Comparison of ENCODE assay signal across 12 mouse cellular contexts in genomic region chrX:57692506-57692905, GRCm38 (mm10).
A peak's percentile ranks its signal among the peaks of the same experiment; 100 is the strongest.
DNase-seq lines count a peak whose midpoint lies in the region; ATAC-seq and TF ChIP-seq lines count a peak whose summit lies in the region.
"Had no signal": no experiment of that assay in that cellular context is flagged by ENCODE, and none has a peak within 500 bp of the region (broad histone marks: within the 10 kb centered on the region; RNA-seq: fewer than 3 reads in every experiment).

No protein-coding gene starts in this region.

- intact Hi-C loops in gastrocnemius, postnatal 14 days (cut with DNase I; ENCODE audit: low total_unique reads), result no loop called here

- no peaks in the 10 kb centered on the region for H3K36me3 ChIP-seq in liver, adult 2 months (ENCODE audit: control insufficient read depth, insufficient read depth, low read length)
- H3K36me3 ChIP-seq in liver, embryonic 11.5 days (ENCODE audit: control insufficient read depth, insufficient read depth, low read length), result no peaks in the 10 kb centered on the region
- no peaks in the 10 kb centered on the region for H3K36me3 ChIP-seq in forebrain, postnatal 0 days (ENCODE audit: insufficient read depth)
- H3K36me3 ChIP-seq in midbrain, embryonic 15.5 days (replicated peaks), result no peaks in the 10 kb centered on the region
- H3K36me3 ChIP-seq: G1E; kidney, embryonic 15.5 days had no signal

- WGBS in liver, adult 2 months, result 9% methylated on average over 1 of the region's 1 CpGs
- 25% methylated on average over 1 of the region's 1 CpGs for WGBS in liver, embryonic 11.5 days
- 7% methylated on average over 1 of the region's 1 CpGs for WGBS in forebrain, postnatal 0 days
- 11% methylated on average over 1 of the region's 1 CpGs for WGBS in midbrain, embryonic 15.5 days

- H3K9ac ChIP-seq in liver, adult 2 months (ENCODE audit: low read depth, low read length), result no peak overlapping the region
- no peak overlapping the region for H3K9ac ChIP-seq in liver, embryonic 11.5 days (ENCODE audit: low read depth, low read length)
- no peak overlapping the region for H3K9ac ChIP-seq in forebrain, postnatal 0 days
- H3K9ac ChIP-seq in midbrain, embryonic 15.5 days, result no peak overlapping the region
- H3K9ac ChIP-seq: kidney, embryonic 15.5 days had no signal

- H3K4me1 ChIP-seq in liver, adult 2 months (ENCODE audit: control insufficient read depth, insufficient read depth, low read length), result no peaks in the 10 kb centered on the region
- no peaks in the 10 kb centered on the region for H3K4me1 ChIP-seq in liver, embryonic 11.5 days (replicated peaks; ENCODE audit: control insufficient read depth, insufficient read depth, low read length)
- H3K4me1 ChIP-seq in forebrain, postnatal 0 days (ENCODE audit: insufficient read depth), result no peaks in the 10 kb centered on the region
- no peaks in the 10 kb centered on the region for H3K4me1 ChIP-seq in midbrain, embryonic 15.5 days
- H3K4me1 ChIP-seq: kidney, embryonic 15.5 days had no signal

- no peak overlapping the region for H3K27ac ChIP-seq in liver, adult 2 months (replicated peaks; ENCODE audit: insufficient read depth, low read depth, low read length)
- no peak overlapping the region for H3K27ac ChIP-seq in liver, embryonic 11.5 days (ENCODE audit: low read depth, low read length)
- no peak overlapping the region for H3K27ac ChIP-seq in forebrain, postnatal 0 days (ENCODE audit: low read depth, low read length)
- no peak overlapping the region for H3K27ac ChIP-seq in midbrain, embryonic 15.5 days
- H3K27ac ChIP-seq: heart, adult 2 months; kidney, embryonic 15.5 days had no signal

- H3K27me3 ChIP-seq in liver, adult 2 months (ENCODE audit: control insufficient read depth, insufficient read depth, low read length), result no peaks in the 10 kb centered on the region
- H3K27me3 ChIP-seq in liver, embryonic 11.5 days (replicated peaks; ENCODE audit: control insufficient read depth, insufficient read depth, low read length), result no peaks in the 10 kb centered on the region; the same call in 1 of the 2 replicates
- no peaks in the 10 kb centered on the region for H3K27me3 ChIP-seq in forebrain, postnatal 0 days (ENCODE audit: insufficient read depth, low read length)
- H3K27me3 ChIP-seq in midbrain, embryonic 15.5 days (replicated peaks), result no peaks in the 10 kb centered on the region
- H3K27me3 ChIP-seq: kidney, embryonic 15.5 days had no signal

- H3K4me3 ChIP-seq in liver, adult 2 months (ENCODE audit: insufficient read depth, low read depth, low read length), result no peak overlapping the region
- no peak overlapping the region for H3K4me3 ChIP-seq in liver, embryonic 11.5 days (ENCODE audit: low read depth, low read length)
- no peak overlapping the region for H3K4me3 ChIP-seq in forebrain, postnatal 0 days (ENCODE audit: low read depth, low read length)
- no peak overlapping the region for H3K4me3 ChIP-seq in midbrain, embryonic 15.5 days
- H3K4me3 ChIP-seq: heart, adult 2 months; kidney, embryonic 15.5 days had no signal

- TF ChIP-seq POLR2A in liver, adult 2 months (IDR thresholded peaks at IDR 0.05; ENCODE audit: extremely low read depth, insufficient read depth, low read length), result no peak

- ATAC-seq in liver, embryonic 11.5 days (replicated peaks; ENCODE audit: low FRiP score), result no peak
- 0 out of 2 replicates have a peak, but pooled peaks have one; percentile 48 for ATAC-seq in forebrain, postnatal 0 days
- ATAC-seq in midbrain, embryonic 15.5 days (replicated peaks), result 0 out of 2 replicates have a peak, but pooled peaks have one; percentile 52

- peak; percentile 58 for DNase-seq in liver, adult 2 months (ENCODE audit: extremely low read depth, low read depth, low spot score)
- DNase-seq in liver, embryonic 11.5 days (ENCODE audit: low spot score), result no peak
- DNase-seq in adrenal gland, postnatal 10 days, result peak; percentile 51
- peak; percentile 26 for DNase-seq in forebrain, postnatal 0 days
- DNase-seq in spleen, adult 12 weeks (ENCODE audit: low spot score), result no peak
- no peak for DNase-seq in gastrocnemius, postnatal 14 days
- no peak for DNase-seq in frontal cortex, postnatal 36 days (ENCODE audit: low spot score in 2 of 2)
- DNase-seq: cerebellum, adult 18-20 months; heart, adult 2 months had no signal

- no peaks in the 10 kb centered on the region for H3K79me2 ChIP-seq in liver, adult 2 months (ENCODE audit: control insufficient read depth, insufficient read depth, low read length)

- H3K9me3 ChIP-seq in liver, embryonic 11.5 days (ENCODE audit: control insufficient read depth, low read length), result no peaks in the 10 kb centered on the region
- no peaks in the 10 kb centered on the region for H3K9me3 ChIP-seq in forebrain, postnatal 0 days (ENCODE audit: low read length)
- H3K9me3 ChIP-seq in midbrain, embryonic 15.5 days, result no peaks in the 10 kb centered on the region
- H3K9me3 ChIP-seq: G1E; kidney, embryonic 15.5 days had no signal

- no peak for TF ChIP-seq CTCF in liver, adult 2 months (IDR thresholded peaks at IDR 0.05; ENCODE audit: low read depth, low read length)
- no peak for TF ChIP-seq CTCF in forebrain, postnatal 0 days (IDR thresholded peaks at IDR 0.05; ENCODE audit: low read depth)

- H3K4me2 ChIP-seq in liver, embryonic 11.5 days, result no peak overlapping the region
- H3K4me2 ChIP-seq in forebrain, postnatal 0 days (ENCODE audit: low read depth), result no peak overlapping the region
- H3K4me2 ChIP-seq in midbrain, embryonic 15.5 days, result no peak overlapping the region
- H3K4me2 ChIP-seq: kidney, embryonic 15.5 days had no signal

Comparison
In these comparisons a context has a peak if more than half of its experiments do, and no peak if none do; other contexts are left out.
1. DNase-seq: peak in liver, adult 2 months (single experiment), adrenal gland, postnatal 10 days (single experiment) and forebrain, postnatal 0 days (single experiment); none in liver, embryonic 11.5 days (single experiment), spleen, adult 12 weeks (single experiment), gastrocnemius, postnatal 14 days (single experiment) and frontal cortex, postnatal 36 days (0 of 2).